Mouse (Mus musculus): Measurements from ENCODE around the gene Tbcd.

GRCm38 (mm10) chr11:121457874-121458273 is 6.1 kb downstream of the Tbcd start:
- no peak for TF ChIP-seq CTCF (IDR thresholded peaks at IDR 0.05; ENCODE audit: low read depth, low read length)
- no peak for TF ChIP-seq GATA1 (IDR thresholded peaks at IDR 0.05; ENCODE audit: borderline replicate concordance, low read length)
- no peak for TF ChIP-seq GATA2 (IDR thresholded peaks at IDR 0.05; ENCODE audit: borderline replicate concordance, low read depth, low read length)
